Mouse (Mus musculus): ENCODE measurements around the gene Gpsm3. TPM values are rescaled to one million over a fixed set of nuclear protein-coding genes. Genes with fewer than 3 reads are reported as not detected.

Gpsm3 gene
- polyA plus RNA-seq, 1 experiment from 2014 or later, result 28.5 TPM

DNA sequence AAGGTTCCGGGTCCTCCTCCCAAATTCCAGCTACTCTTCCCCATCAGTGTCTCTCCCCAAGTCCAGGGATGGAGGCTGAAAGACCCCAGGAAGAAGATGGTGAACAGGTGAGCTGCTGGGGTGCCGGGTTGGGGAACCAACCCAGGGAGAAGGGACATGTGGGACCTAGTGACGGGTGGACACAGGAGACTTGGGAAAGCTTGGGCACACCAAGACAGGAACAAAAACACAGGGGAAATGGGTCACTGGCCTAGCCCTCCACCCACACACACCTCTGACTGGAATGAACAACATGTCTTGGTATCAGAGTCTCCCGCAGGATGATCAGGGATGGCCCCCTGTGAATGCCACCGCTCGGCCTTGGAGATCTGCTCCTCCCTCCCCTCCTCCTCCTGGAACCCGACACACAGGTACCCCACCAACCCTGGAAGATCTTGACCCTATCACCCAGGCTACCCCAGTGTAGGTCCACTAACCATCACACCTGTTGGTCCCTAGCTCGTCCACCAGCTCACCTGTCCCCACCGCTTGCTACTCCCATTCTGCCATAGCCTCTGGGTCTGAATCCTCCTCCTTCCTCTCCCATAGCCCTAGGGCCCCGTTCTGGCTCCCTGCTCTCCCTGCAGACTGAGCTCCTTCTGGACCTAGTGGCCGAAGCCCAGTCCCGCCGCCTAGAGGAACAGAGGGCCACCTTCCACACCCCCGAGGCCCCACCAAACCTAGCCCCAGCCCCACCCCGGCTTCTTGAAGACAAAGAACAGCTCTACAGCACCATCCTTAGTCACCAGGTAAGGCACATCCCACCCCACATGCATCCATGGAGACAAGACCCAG, 765 bp downstream of the Gpsm3 start:
- Histone ChIP-seq H3K4me2 (ENCODE audit: low read length) (peak overlapping the region; percentile 98), H3K9me3 (replicated peaks; ENCODE audit: low read length) (no peaks in the 10 kb centered on the region), H3K36me3 (ENCODE audit: insufficient read depth, low read length) (0 out of 2 replicates have a peak, but pooled peaks cover 4% of the 10 kb centered on the region), H3K27ac (peak overlapping the region; percentile 99), H3K4me1 (replicated peaks; ENCODE audit: insufficient read depth, low read length) (peaks cover 56% of the 10 kb centered on the region), H3K27me3 (ENCODE audit: insufficient read depth, low read length) (no peaks in the 10 kb centered on the region), H3K9ac (ENCODE audit: low read depth, low read length) (peak overlapping the region; percentile 27), H3K4me3 (replicated peaks; ENCODE audit: low read depth, low read length) (no peak overlapping the region; the same call in 1 of the 2 replicates)
- DNase-seq (ENCODE audit: low spot score) (no peak), ATAC-seq (replicated peaks; ENCODE audit: low FRiP score, low read depth) (no peak)
- WGBS, result 54% methylated on average over 15 of the region's 15 CpGs
- no peak for TF ChIP-seq CTCF (IDR thresholded peaks at IDR 0.05; ENCODE audit: low read depth)

DNA sequence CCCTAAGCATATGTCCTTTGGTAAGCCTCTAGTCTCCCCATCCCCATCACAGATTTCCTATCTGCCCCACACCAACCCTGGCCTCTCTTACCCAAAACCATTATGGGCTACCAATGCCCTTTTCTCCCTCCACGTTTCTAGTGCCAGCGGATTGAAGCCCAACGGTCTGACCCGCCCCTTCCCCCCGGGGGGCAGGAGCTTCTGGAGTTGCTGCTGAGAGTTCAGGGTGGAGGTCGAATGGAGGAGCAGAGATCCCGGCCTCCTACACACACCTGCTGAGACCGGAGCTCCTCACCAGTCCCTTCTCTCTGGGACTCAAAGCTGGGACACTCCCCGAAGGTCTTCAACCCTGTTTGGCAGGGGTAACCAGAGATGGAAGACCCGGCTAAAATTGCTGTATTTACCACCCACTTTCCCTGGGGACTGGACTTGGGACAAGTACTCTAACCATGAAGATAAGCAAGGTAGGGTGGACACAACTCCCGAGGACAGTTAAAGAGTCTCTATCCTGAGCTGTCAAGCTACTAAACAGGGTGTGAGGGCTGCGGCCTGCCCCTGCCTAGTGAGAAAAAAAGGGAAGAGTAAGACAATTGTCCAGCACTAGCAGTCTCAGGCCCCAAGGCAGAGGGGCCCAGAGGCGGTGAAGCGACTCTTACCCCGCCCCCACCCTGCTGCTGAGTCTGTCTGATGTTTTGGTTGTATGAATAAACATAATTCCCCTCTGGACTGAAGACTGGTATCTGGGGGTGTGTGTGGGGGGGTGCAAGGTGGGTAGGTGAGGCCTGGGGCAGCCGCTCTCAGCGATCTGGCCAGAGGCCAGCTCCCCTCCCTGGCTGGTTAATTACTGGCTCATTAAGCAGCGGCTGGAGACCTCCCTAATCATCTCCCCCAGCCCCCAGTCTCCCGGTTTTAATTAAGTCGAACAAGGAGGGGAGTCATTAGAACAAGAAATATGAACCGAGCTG, 1.7 kb downstream of the Gpsm3 start, which contains the start of gene Pbx2:
Pbx2 (plus strand) TSS at position 238 of the 965 bp plus-strand sequence.
- ATAC-seq (replicated peaks; ENCODE audit: low FRiP score, low read depth) (peak; percentile 22), DNase-seq (ENCODE audit: low spot score) (peak; percentile 81)
- H3K27me3 ChIP-seq (ENCODE audit: insufficient read depth, low read length), result no peaks in the 10 kb centered on the region
- peak within 1 kb of the TSS; percentile 81 for H3K4me3 ChIP-seq (replicated peaks; ENCODE audit: low read depth, low read length)
- WGBS, result 4% methylated on average over 21 of the region's 21 CpGs
- peak within 1 kb of the TSS; percentile 98 for H3K4me2 ChIP-seq (ENCODE audit: low read length)
- H3K27ac ChIP-seq, result peak within 1 kb of the TSS; percentile 99
- peaks cover 7% of the 10 kb centered on the region; the same call in 1 of the 2 replicates for H3K36me3 ChIP-seq (ENCODE audit: insufficient read depth, low read length)
- H3K4me1 ChIP-seq (replicated peaks; ENCODE audit: insufficient read depth, low read length), result peaks cover 56% of the 10 kb centered on the region
- H3K9me3 ChIP-seq (replicated peaks; ENCODE audit: low read length), result no peaks in the 10 kb centered on the region
- peak within 1 kb of the TSS; percentile 96 for H3K9ac ChIP-seq (ENCODE audit: low read depth, low read length)
- no peak for TF ChIP-seq CTCF (IDR thresholded peaks at IDR 0.05; ENCODE audit: low read depth)

DNA sequence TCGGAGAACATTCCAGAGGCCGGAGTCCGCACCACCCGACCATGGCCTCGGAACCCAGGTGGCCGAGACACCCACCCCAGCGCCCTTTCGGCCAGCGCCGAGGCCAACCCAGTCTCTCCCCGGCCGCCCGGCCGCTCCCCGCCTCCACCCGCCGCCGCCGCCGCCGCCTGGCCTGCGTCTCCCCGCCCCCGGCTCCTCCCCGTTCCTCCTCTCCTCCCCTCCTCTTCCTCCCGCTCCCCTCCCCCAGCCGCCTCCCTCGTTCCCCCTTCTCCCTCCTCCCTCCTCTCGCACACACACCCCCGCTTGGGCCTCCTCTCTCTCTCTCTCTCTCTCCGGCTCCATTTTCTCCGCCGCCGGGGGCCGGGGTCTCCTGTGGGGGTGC, 2.4 kb downstream of the Gpsm3 start:
- H3K27ac ChIP-seq, result peak overlapping the region; percentile 99
- no peaks in the 10 kb centered on the region for H3K27me3 ChIP-seq (ENCODE audit: insufficient read depth, low read length)
- H3K9ac ChIP-seq (ENCODE audit: low read depth, low read length), result peak overlapping the region; percentile 96
- TF ChIP-seq CTCF (IDR thresholded peaks at IDR 0.05; ENCODE audit: low read depth), result no peak
- DNase-seq (ENCODE audit: low spot score), result peak; percentile 98
- no peaks in the 10 kb centered on the region for H3K9me3 ChIP-seq (replicated peaks; ENCODE audit: low read length)
- H3K36me3 ChIP-seq (ENCODE audit: insufficient read depth, low read length), result peaks cover 7% of the 10 kb centered on the region; the same call in 1 of the 2 replicates
- WGBS, result 1% methylated on average over 17 of the region's 35 CpGs
- peak; percentile 64 for ATAC-seq (replicated peaks; ENCODE audit: low FRiP score, low read depth)
- peak overlapping the region; percentile 81 for H3K4me3 ChIP-seq (replicated peaks; ENCODE audit: low read depth, low read length)
- peaks cover 54% of the 10 kb centered on the region for H3K4me1 ChIP-seq (replicated peaks; ENCODE audit: insufficient read depth, low read length)
- peak overlapping the region; percentile 98 for H3K4me2 ChIP-seq (ENCODE audit: low read length)

DNA sequence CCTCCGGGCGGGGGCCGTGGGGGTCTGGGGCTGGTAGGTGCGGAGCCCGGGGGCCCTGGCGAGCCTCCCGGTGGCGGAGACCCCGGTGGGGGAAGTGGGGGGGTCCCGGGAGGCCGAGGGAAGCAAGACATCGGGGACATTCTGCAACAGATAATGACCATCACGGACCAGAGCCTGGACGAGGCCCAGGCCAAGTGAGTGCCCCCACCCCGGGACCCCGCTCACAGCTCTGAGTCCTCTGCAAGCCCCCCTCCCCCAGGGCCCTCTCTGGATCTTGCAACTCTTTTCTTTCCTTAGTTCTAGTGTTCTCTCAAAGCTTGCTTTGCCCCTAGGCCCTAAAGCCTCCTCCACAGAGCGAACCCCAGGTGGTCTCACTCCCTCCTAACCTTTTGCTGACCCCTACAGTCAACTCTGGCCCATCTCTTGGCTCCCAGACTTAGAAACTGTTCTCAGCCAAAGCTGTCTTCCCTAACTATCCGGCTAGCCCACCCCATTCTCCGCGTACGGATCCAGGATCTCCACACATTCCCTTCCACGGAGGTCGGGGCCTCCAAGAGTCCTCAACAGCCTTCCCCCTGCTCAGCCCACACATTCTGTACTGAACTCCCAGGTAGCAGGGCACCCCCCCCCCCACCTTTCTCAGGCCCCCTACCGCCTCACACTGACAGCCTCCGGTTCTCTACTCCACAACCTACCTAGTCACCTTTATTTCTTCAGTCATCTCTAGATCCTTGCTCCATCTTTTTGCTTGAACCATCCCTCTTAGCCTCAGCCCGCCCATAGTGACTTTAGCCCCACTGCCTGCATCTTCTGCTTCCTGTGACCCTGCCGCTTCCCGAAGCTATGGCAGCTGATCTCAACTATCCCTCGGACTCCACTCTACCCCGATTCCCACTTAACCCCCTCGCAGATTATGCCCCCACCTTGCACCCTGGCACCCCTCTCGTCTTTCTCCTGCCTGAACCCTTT, 3.3 kb downstream of the Gpsm3 start:
- Histone ChIP-seq H3K36me3 (ENCODE audit: insufficient read depth, low read length) (peaks cover 7% of the 10 kb centered on the region; the same call in 1 of the 2 replicates), H3K4me1 (replicated peaks; ENCODE audit: insufficient read depth, low read length) (peaks cover 59% of the 10 kb centered on the region), H3K9ac (ENCODE audit: low read depth, low read length) (peak overlapping the region; percentile 96), H3K9me3 (replicated peaks; ENCODE audit: low read length) (no peaks in the 10 kb centered on the region), H3K4me3 (replicated peaks; ENCODE audit: low read depth, low read length) (peak overlapping the region; percentile 81), H3K27me3 (ENCODE audit: insufficient read depth, low read length) (no peaks in the 10 kb centered on the region), H3K27ac (peak overlapping the region; percentile 99), H3K4me2 (ENCODE audit: low read length) (peak overlapping the region; percentile 98)
- no peak for TF ChIP-seq CTCF (IDR thresholded peaks at IDR 0.05; ENCODE audit: low read depth)
- peak; percentile 82 for DNase-seq (ENCODE audit: low spot score)
- WGBS, result under 1% methylated on average over 31 of the region's 32 CpGs
- peak; percentile 9; the same call in 1 of the 2 replicates for ATAC-seq (replicated peaks; ENCODE audit: low FRiP score, low read depth)

DNA sequence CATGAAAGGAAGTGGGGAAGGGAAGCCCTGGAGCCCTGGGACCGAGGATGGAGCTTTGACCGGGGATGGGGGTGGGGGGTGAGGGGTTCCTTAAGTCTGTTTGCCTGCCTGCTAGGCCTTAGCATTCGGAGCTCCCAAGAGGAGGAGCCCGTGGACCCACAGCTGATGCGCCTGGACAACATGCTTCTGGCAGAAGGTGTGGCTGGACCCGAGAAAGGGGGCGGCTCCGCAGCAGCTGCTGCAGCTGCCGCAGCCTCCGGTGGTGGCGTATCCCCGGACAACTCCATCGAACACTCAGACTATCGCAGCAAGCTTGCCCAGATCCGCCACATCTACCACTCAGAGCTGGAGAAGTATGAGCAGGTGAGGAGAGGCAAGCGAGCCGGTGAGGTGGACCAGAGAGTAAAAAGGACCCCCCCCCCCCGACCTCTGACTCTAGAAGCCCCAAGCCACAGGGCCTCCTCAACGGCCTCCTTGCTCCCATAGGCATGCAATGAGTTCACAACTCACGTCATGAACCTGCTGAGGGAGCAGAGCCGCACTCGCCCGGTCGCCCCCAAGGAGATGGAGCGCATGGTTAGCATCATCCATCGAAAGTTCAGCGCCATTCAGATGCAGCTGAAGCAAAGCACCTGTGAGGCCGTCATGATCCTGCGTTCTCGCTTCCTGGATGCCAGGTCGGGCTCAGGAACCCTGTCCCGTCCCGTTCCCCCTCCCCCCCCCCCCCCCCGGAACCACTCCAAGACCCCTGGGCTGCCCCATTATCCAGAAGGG, 4.3 kb downstream of the Gpsm3 start:
- 31% methylated on average over 34 of the region's 34 CpGs for WGBS
- peak overlapping the region; percentile 98 for H3K4me2 ChIP-seq (ENCODE audit: low read length)
- TF ChIP-seq CTCF (IDR thresholded peaks at IDR 0.05; ENCODE audit: low read depth), result no peak
- ATAC-seq (replicated peaks; ENCODE audit: low FRiP score, low read depth), result no peak
- no peaks in the 10 kb centered on the region for H3K9me3 ChIP-seq (replicated peaks; ENCODE audit: low read length)
- peak; percentile 77 for DNase-seq (ENCODE audit: low spot score)
- peaks cover 7% of the 10 kb centered on the region; the same call in 1 of the 2 replicates for H3K36me3 ChIP-seq (ENCODE audit: insufficient read depth, low read length)
- H3K27me3 ChIP-seq (ENCODE audit: insufficient read depth, low read length), result no peaks in the 10 kb centered on the region
- peaks cover 53% of the 10 kb centered on the region for H3K4me1 ChIP-seq (replicated peaks; ENCODE audit: insufficient read depth, low read length)
- peak overlapping the region; percentile 99 for H3K27ac ChIP-seq
- peak overlapping the region; percentile 96 for H3K9ac ChIP-seq (ENCODE audit: low read depth, low read length)
- peak overlapping the region; percentile 81 for H3K4me3 ChIP-seq (replicated peaks; ENCODE audit: low read depth, low read length)
